Mouse (Mus musculus): ENCODE measurements around the gene Ccdc86. TPM values are rescaled to one million over a fixed set of nuclear protein-coding genes. Genes with fewer than 3 reads are reported as not detected.

Gene Ccdc86
- polyA plus RNA-seq, 1 experiment: 31.3 TPM

- Histone ChIP-seq H3ac (ENCODE audit: control insufficient read depth, insufficient read length, low read depth) (no peak overlapping the region), H3K4me3 (ENCODE audit: insufficient read depth, poor library complexity, severe bottlenecking) (no peak overlapping the region), H3K27me3 (ENCODE audit: control insufficient read depth, insufficient read depth, insufficient read length) (no peaks in the 10 kb centered on the region), H3K36me3 (ENCODE audit: control insufficient read depth, insufficient read depth) (no peaks in the 10 kb centered on the region), H3K79me2 (ENCODE audit: control insufficient read depth, insufficient read depth) (no peaks in the 10 kb centered on the region), H3K79me3 (ENCODE audit: low read depth) (no peaks in the 10 kb centered on the region)
- TF ChIP-seq FOSL1 (IDR thresholded peaks at IDR 0.05; ENCODE audit: insufficient read depth, low read length, poor library complexity, severe bottlenecking): no peak
Observed at GRCm38 (mm10) chr19:10976318-10976717, 27.3 kb upstream of the Ccdc86 start.

GRCm38 (mm10) chr19:10975187-10975586, 26.1 kb upstream of the Ccdc86 start:
- no peak overlapping the region for H3ac ChIP-seq (ENCODE audit: control insufficient read depth, insufficient read length, low read depth)
- no peaks in the 10 kb centered on the region for H3K79me3 ChIP-seq (ENCODE audit: low read depth)
- H3K4me3 ChIP-seq (ENCODE audit: insufficient read depth, poor library complexity, severe bottlenecking): no peak overlapping the region
- H3K79me2 ChIP-seq (ENCODE audit: control insufficient read depth, insufficient read depth): no peaks in the 10 kb centered on the region
- H3K27me3 ChIP-seq (ENCODE audit: control insufficient read depth, insufficient read depth, insufficient read length): no peaks in the 10 kb centered on the region
- no peaks in the 10 kb centered on the region for H3K36me3 ChIP-seq (ENCODE audit: control insufficient read depth, insufficient read depth)
- TF ChIP-seq FOSL1 (IDR thresholded peaks at IDR 0.05; ENCODE audit: insufficient read depth, low read length, poor library complexity, severe bottlenecking): no peak
- peak; percentile 72 for TF ChIP-seq USF1 (IDR thresholded peaks at IDR 0.05; ENCODE audit: low read depth)
- TF ChIP-seq MYOD1 (IDR thresholded peaks at IDR 0.05; ENCODE audit: control insufficient read depth, insufficient read length, low read depth): no peak

- Histone ChIP-seq H3K79me2 (ENCODE audit: control insufficient read depth, insufficient read depth) (no peaks in the 10 kb centered on the region), H3K79me3 (ENCODE audit: low read depth) (no peaks in the 10 kb centered on the region), H3K27me3 (ENCODE audit: control insufficient read depth, insufficient read depth, insufficient read length) (peaks cover 4% of the 10 kb centered on the region), H3K4me3 (ENCODE audit: insufficient read depth, poor library complexity, severe bottlenecking) (no peak within 1 kb of the TSS), H3K36me3 (ENCODE audit: control insufficient read depth, insufficient read depth) (no peaks in the 10 kb centered on the region), H3ac (ENCODE audit: control insufficient read depth, insufficient read length, low read depth) (no peak within 1 kb of the TSS)
- TF ChIP-seq MYOG (IDR thresholded peaks at IDR 0.05; ENCODE audit: control insufficient read depth, extremely low read depth, insufficient read length): no peak
- no peak for TF ChIP-seq MAX (IDR thresholded peaks at IDR 0.05)
- TF ChIP-seq USF1 (IDR thresholded peaks at IDR 0.05; ENCODE audit: low read depth): no peak
- no peak for TF ChIP-seq CEBPB (IDR thresholded peaks at IDR 0.05; ENCODE audit: low read depth)
- no peak for TF ChIP-seq FOSL1 (IDR thresholded peaks at IDR 0.05; ENCODE audit: insufficient read depth, low read length, poor library complexity, severe bottlenecking)
- no peak for TF ChIP-seq MYOD1 (IDR thresholded peaks at IDR 0.05; ENCODE audit: control insufficient read depth, insufficient read length, low read depth)
- TF ChIP-seq CTCF (IDR thresholded peaks at IDR 0.05; ENCODE audit: control insufficient read depth, insufficient read depth, insufficient read length): no peak
Observed at GRCm38 (mm10) chr19:10974238-10974865, 25.3 kb upstream of the Ccdc86 start, which contains the start of gene Ms4a10. Gene Ms4a10, minus strand, starts transcription at chr19:10974670.

- TF ChIP-seq MYOD1 (IDR thresholded peaks at IDR 0.05; ENCODE audit: control insufficient read depth, insufficient read length, low read depth): no peak
- TF ChIP-seq MYOG (IDR thresholded peaks at IDR 0.05; ENCODE audit: control insufficient read depth, extremely low read depth, insufficient read length): no peak
- TF ChIP-seq FOSL1 (IDR thresholded peaks at IDR 0.05; ENCODE audit: insufficient read depth, low read length, poor library complexity, severe bottlenecking): no peak
- TF ChIP-seq MAX (IDR thresholded peaks at IDR 0.05): no peak
- TF ChIP-seq CTCF (IDR thresholded peaks at IDR 0.05; ENCODE audit: control insufficient read depth, insufficient read depth, insufficient read length): no peak
- TF ChIP-seq USF1 (IDR thresholded peaks at IDR 0.05; ENCODE audit: low read depth): no peak
- no peak for TF ChIP-seq CEBPB (IDR thresholded peaks at IDR 0.05; ENCODE audit: low read depth)
- no peaks in the 10 kb centered on the region for H3K79me2 ChIP-seq (ENCODE audit: control insufficient read depth, insufficient read depth)
- H3K27me3 ChIP-seq (ENCODE audit: control insufficient read depth, insufficient read depth, insufficient read length): peaks cover 7% of the 10 kb centered on the region
- no peak overlapping the region for H3K4me3 ChIP-seq (ENCODE audit: insufficient read depth, poor library complexity, severe bottlenecking)
- no peaks in the 10 kb centered on the region for H3K36me3 ChIP-seq (ENCODE audit: control insufficient read depth, insufficient read depth)
- no peaks in the 10 kb centered on the region for H3K79me3 ChIP-seq (ENCODE audit: low read depth)
- H3ac ChIP-seq (ENCODE audit: control insufficient read depth, insufficient read length, low read depth): no peak overlapping the region
Observed at GRCm38 (mm10) chr19:10973187-10973586, 24.1 kb upstream of the Ccdc86 start.

- H3K79me2 ChIP-seq (ENCODE audit: control insufficient read depth, insufficient read depth): no peaks in the 10 kb centered on the region
- H3K79me3 ChIP-seq (ENCODE audit: low read depth): no peaks in the 10 kb centered on the region
- H3K27me3 ChIP-seq (ENCODE audit: control insufficient read depth, insufficient read depth, insufficient read length): peaks cover 12% of the 10 kb centered on the region
- no peak for TF ChIP-seq CTCF (IDR thresholded peaks at IDR 0.05; ENCODE audit: control insufficient read depth, insufficient read depth, insufficient read length)
- TF ChIP-seq MYOD1 (IDR thresholded peaks at IDR 0.05; ENCODE audit: control insufficient read depth, insufficient read length, low read depth): no peak
- no peak for TF ChIP-seq MYOG (IDR thresholded peaks at IDR 0.05; ENCODE audit: control insufficient read depth, extremely low read depth, insufficient read length)
- TF ChIP-seq CEBPB (IDR thresholded peaks at IDR 0.05; ENCODE audit: low read depth): no peak
- H3K36me3 ChIP-seq (ENCODE audit: control insufficient read depth, insufficient read depth): no peaks in the 10 kb centered on the region
- H3K4me3 ChIP-seq (ENCODE audit: insufficient read depth, poor library complexity, severe bottlenecking): no peak overlapping the region
- no peak overlapping the region for H3ac ChIP-seq (ENCODE audit: control insufficient read depth, insufficient read length, low read depth)
Observed at GRCm38 (mm10) chr19:10972660-10973059, 23.6 kb upstream of the Ccdc86 start.

- H3K27me3 ChIP-seq (ENCODE audit: control insufficient read depth, insufficient read depth, insufficient read length): peaks cover 32% of the 10 kb centered on the region
- no peaks in the 10 kb centered on the region for H3K79me2 ChIP-seq (ENCODE audit: control insufficient read depth, insufficient read depth)
- no peak for TF ChIP-seq CTCF (IDR thresholded peaks at IDR 0.05; ENCODE audit: control insufficient read depth, insufficient read depth, insufficient read length)
- no peak for TF ChIP-seq USF1 (IDR thresholded peaks at IDR 0.05; ENCODE audit: low read depth)
- no peak for TF ChIP-seq MYOD1 (IDR thresholded peaks at IDR 0.05; ENCODE audit: control insufficient read depth, insufficient read length, low read depth)
- TF ChIP-seq MYOG (IDR thresholded peaks at IDR 0.05; ENCODE audit: control insufficient read depth, extremely low read depth, insufficient read length): no peak
- TF ChIP-seq FOSL1 (IDR thresholded peaks at IDR 0.05; ENCODE audit: insufficient read depth, low read length, poor library complexity, severe bottlenecking): no peak
- TF ChIP-seq MAX (IDR thresholded peaks at IDR 0.05): no peak
- TF ChIP-seq CEBPB (IDR thresholded peaks at IDR 0.05; ENCODE audit: low read depth): no peak
Observed at GRCm38 (mm10) chr19:10970457-10970856, 21.4 kb upstream of the Ccdc86 start.

More at GRCm38 (mm10) chr19:10970457-10970856, 21.4 kb upstream of the Ccdc86 start:
- no peaks in the 10 kb centered on the region for H3K36me3 ChIP-seq (ENCODE audit: control insufficient read depth, insufficient read depth)
- no peak overlapping the region for H3K4me3 ChIP-seq (ENCODE audit: insufficient read depth, poor library complexity, severe bottlenecking)
- no peak overlapping the region for H3ac ChIP-seq (ENCODE audit: control insufficient read depth, insufficient read length, low read depth)
- H3K79me3 ChIP-seq (ENCODE audit: low read depth): no peaks in the 10 kb centered on the region

Measured in C2C12 (cell line).